Comparison of ENCODE assay signal across 3 mouse cellular contexts in genomic region chr9:5395861-5396260, GRCm38 (mm10). TPM values are rescaled to one million over a fixed set of nuclear protein-coding genes. Genes with fewer than 3 reads are reported as not detected.
"Had no signal": no experiment of that assay in that cellular context is flagged by ENCODE, and none has a peak within 500 bp of the region (broad histone marks: within the 10 kb centered on the region; RNA-seq: fewer than 3 reads in every experiment).

No protein-coding gene starts in this region.

RNA-seq across cellular contexts. Expression of gene Casp12, which starts 50.6 kb away (rescaled TPM):
- polyA plus RNA-seq: hindbrain, embryonic 10.5 days; hindbrain, embryonic 11.5 days; inflammation-experienced regulatory T-cells, adult 6 months had no signal
